Mouse (Mus musculus): ENCODE data around the gene Zfp715. TPM values are rescaled to one million over a fixed set of nuclear protein-coding genes. Genes with fewer than 3 reads are reported as not detected.

Zfp715 gene
- polyA plus RNA-seq (2015; fragmentation: Nextera tagmentation; extraction: Ambion mirVana) = 3.9 and 4.1 TPM in 2 replicates

DNA sequence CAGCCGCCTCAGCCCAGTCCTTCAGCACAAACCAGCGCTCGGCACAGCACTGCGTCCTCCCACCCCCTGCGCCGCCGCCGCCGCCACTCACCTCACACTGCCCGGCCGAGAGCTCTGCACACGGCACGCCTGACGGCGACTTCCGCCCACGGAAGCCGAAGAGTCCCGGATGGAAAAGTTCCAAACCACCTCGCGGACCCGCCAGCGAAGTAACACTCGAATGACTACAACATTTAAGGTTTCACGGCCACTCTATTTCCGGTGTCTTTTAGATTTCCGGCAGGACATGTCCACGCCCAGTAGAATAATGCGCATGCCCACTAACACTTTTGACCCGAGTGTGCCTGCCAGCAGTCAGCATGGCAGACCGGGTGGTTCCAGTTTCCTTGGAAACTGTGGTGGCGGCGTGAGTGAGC is at the start of gene Zfp715:
Gene Zfp715, minus strand, starts transcription at position 282 of the 416 bp plus-strand sequence.
- peak within 1 kb of the TSS; percentile 93 for H3K4me3 ChIP-seq (ENCODE audit: low read depth, low read length)
- TF ChIP-seq CTCF (IDR thresholded peaks at IDR 0.05; ENCODE audit: low read depth) (no peak), EP300 (IDR thresholded peaks at IDR 0.05; ENCODE audit: low read depth) (no peak)
- H3K4me1 ChIP-seq (ENCODE audit: insufficient read depth) = peaks cover 27% of the 10 kb centered on the region
- no peaks in the 10 kb centered on the region for H3K9me3 ChIP-seq (ENCODE audit: low read length)
- H3K36me3 ChIP-seq (replicated peaks; ENCODE audit: insufficient read depth, low read length) = peaks cover 15% of the 10 kb centered on the region; the same call in 1 of the 2 replicates
- under 1% methylated on average over 33 of the region's 33 CpGs for WGBS (ENCODE audit: insufficient replicate concordance)
- H3K27me3 ChIP-seq (ENCODE audit: insufficient read depth, low read length) = no peaks in the 10 kb centered on the region
- H3K4me2 ChIP-seq (ENCODE audit: low read depth, low read length) = peak within 1 kb of the TSS; percentile 96
- ATAC-seq (peak; percentile 96), DNase-seq (peak; percentile 92)
- H3K27ac ChIP-seq (ENCODE audit: low read depth) = peak within 1 kb of the TSS; percentile 96
- peak within 1 kb of the TSS; percentile 92 for H3K9ac ChIP-seq (replicated peaks)

DNA sequence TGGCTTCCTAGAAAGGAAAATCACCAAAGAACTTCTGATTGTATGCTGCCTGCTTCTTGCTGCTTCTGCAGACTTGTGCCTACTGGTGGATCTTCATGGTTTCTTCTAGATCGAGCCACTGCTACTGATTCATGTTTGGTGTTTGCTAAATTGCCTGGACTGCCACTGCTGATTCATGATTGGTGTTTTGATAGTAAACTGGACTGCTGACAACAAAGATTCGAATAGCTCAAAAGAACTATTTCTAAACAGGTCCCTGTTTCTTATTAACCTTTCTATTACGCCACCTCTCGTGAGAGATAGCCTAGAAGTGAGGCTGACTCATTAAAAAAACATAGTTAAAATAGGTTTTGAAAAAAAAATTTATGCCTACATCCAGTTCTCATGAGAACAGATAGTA is 48.9 kb upstream of the Zfp715 start:
- ATAC-seq (peak; percentile 67), DNase-seq (no peak)
- H3K27ac ChIP-seq (ENCODE audit: low read depth) = no peak overlapping the region
- no peaks in the 10 kb centered on the region for H3K27me3 ChIP-seq (ENCODE audit: insufficient read depth, low read length)
- no peaks in the 10 kb centered on the region for H3K36me3 ChIP-seq (replicated peaks; ENCODE audit: insufficient read depth, low read length)
- 0 out of 2 replicates have a peak, but pooled peaks cover 5% of the 10 kb centered on the region for H3K4me1 ChIP-seq (ENCODE audit: insufficient read depth)
- no peak overlapping the region for H3K4me2 ChIP-seq (ENCODE audit: low read depth, low read length)
- WGBS (ENCODE audit: insufficient replicate concordance) = 38% methylated on average over 4 of the region's 4 CpGs
- no peak overlapping the region for H3K4me3 ChIP-seq (ENCODE audit: low read depth, low read length)
- no peak overlapping the region for H3K9ac ChIP-seq (replicated peaks)
- TF ChIP-seq EP300 (IDR thresholded peaks at IDR 0.05; ENCODE audit: low read depth) = no peak
- TF ChIP-seq CTCF (IDR thresholded peaks at IDR 0.05; ENCODE audit: low read depth) = no peak
- no peaks in the 10 kb centered on the region for H3K9me3 ChIP-seq (ENCODE audit: low read length)

DNA sequence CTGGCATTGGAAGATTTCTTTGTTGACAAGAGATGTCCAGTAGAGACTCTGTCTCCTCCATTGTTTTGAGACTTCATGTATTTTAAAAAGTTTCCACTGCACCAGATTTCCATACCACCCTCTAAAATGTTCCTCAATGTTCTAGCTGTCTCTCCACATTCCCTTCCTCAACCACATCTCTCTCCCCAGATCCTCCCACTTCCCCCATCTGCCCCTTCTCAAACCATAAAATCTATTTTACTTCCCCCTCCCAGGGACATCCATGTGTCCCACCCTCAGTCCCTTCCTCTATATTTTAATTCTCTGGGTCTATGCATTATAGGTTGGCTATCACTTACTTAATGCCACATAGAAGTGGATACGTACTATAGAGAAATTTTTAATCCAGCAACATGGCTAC is 48.3 kb upstream of the Zfp715 start:
- H3K36me3 ChIP-seq (replicated peaks; ENCODE audit: insufficient read depth, low read length) = no peaks in the 10 kb centered on the region
- 80% methylated on average over 1 of the region's 1 CpGs for WGBS (ENCODE audit: insufficient replicate concordance)
- no peak overlapping the region for H3K4me3 ChIP-seq (ENCODE audit: low read depth, low read length)
- no peak overlapping the region for H3K4me2 ChIP-seq (ENCODE audit: low read depth, low read length)
- ATAC-seq (no peak), DNase-seq (no peak)
- 0 out of 2 replicates have a peak, but pooled peaks cover 5% of the 10 kb centered on the region for H3K4me1 ChIP-seq (ENCODE audit: insufficient read depth)
- H3K9ac ChIP-seq (replicated peaks) = no peak overlapping the region
- no peaks in the 10 kb centered on the region for H3K9me3 ChIP-seq (ENCODE audit: low read length)
- TF ChIP-seq CTCF (IDR thresholded peaks at IDR 0.05; ENCODE audit: low read depth) = no peak
- TF ChIP-seq EP300 (IDR thresholded peaks at IDR 0.05; ENCODE audit: low read depth) = no peak
- H3K27me3 ChIP-seq (ENCODE audit: insufficient read depth, low read length) = no peaks in the 10 kb centered on the region
- no peak overlapping the region for H3K27ac ChIP-seq (ENCODE audit: low read depth)

DNA sequence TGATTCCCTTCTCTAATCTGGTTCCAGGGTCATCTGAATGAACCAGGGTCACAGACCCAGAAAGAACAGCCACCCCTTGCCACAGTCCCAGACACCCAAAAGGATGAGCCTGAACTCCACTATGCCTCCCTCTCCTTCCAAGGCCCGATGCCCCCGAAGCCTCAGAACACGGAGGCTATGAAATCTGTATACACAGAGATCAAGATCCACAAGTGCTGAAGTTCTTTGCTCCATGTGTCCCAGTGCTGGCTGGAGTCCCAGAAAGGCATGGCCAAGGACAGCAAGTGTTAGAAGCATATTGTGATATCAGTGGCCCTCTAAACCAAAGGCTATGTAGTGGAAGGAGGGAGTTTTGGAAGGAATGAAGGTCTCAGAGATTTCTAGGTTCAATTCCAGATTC is 45.5 kb upstream of the Zfp715 start:
- Histone ChIP-seq H3K27me3 (ENCODE audit: insufficient read depth, low read length) (no peaks in the 10 kb centered on the region), H3K9me3 (ENCODE audit: low read length) (no peaks in the 10 kb centered on the region)

DNA sequence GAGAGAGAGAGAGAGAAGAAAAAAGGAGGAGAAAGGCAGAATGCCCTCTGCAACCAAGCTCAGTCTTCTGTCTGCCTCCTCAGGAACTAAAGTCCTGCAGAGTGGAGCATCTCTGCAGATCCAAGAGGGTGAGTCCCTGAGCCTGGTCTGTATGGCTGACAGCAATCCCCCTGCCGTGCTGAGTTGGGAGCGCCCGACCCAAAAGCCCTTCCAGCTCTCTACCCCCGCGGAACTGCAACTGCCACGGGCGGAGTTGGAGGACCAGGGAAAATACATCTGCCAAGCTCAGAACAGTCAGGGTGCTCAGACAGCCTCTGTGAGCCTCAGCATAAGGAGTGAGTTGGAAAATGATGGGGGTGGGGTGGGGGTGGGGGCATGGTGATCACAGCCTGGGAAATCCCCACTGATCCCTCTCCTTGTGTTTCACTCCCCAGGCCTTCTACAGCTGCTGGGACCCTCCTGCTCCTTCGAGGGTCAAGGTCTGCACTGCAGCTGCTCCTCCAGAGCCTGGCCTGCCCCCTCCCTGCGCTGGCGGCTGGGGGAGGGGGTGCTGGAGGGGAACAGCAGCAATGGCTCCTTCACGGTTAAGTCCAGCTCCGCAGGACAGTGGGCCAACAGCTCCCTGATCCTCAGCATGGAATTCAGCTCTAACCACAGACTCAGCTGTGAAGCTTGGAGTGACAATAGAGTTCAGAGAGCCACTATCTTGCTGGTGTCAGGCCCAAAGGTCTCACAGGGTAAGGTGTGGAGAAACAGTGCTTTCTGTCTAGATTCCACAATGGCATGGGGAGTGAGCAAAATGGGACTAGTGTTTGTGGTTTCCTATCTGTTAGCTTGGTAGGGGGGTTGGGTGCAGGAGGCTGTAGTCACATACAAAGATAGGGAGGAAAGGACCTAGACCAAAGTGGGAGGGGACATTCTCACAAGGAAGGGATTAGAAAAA is 42.1 kb upstream of the Zfp715 start:
- H3K36me3 ChIP-seq (replicated peaks; ENCODE audit: insufficient read depth, low read length) = no peaks in the 10 kb centered on the region
- 24% methylated on average over 12 of the region's 12 CpGs for WGBS (ENCODE audit: insufficient replicate concordance)
- H3K4me2 ChIP-seq (ENCODE audit: low read depth, low read length) = no peak overlapping the region
- H3K27me3 ChIP-seq (ENCODE audit: insufficient read depth, low read length) = no peaks in the 10 kb centered on the region
- no peak overlapping the region for H3K9ac ChIP-seq (replicated peaks)
- H3K9me3 ChIP-seq (ENCODE audit: low read length) = no peaks in the 10 kb centered on the region
- ATAC-seq (no peak), DNase-seq (no peak)
- no peak overlapping the region for H3K27ac ChIP-seq (ENCODE audit: low read depth)
- peaks cover 18% of the 10 kb centered on the region for H3K4me1 ChIP-seq (ENCODE audit: insufficient read depth)
- H3K4me3 ChIP-seq (ENCODE audit: low read depth, low read length) = no peak overlapping the region
- TF ChIP-seq EP300 (IDR thresholded peaks at IDR 0.05; ENCODE audit: low read depth) = no peak
- no peak for TF ChIP-seq CTCF (IDR thresholded peaks at IDR 0.05; ENCODE audit: low read depth)

More for the DNA sequence above, 45.5 kb upstream of the Zfp715 start:
- Histone ChIP-seq H3K4me3 (ENCODE audit: low read depth, low read length) (no peak overlapping the region), H3K9ac (replicated peaks) (no peak overlapping the region), H3K4me1 (ENCODE audit: insufficient read depth) (0 out of 2 replicates have a peak, but pooled peaks cover 5% of the 10 kb centered on the region), H3K4me2 (ENCODE audit: low read depth, low read length) (no peak overlapping the region), H3K36me3 (replicated peaks; ENCODE audit: insufficient read depth, low read length) (no peaks in the 10 kb centered on the region), H3K27ac (ENCODE audit: low read depth) (no peak overlapping the region)
- DNase-seq = peak; percentile 36
- ATAC-seq = no peak
- no peak for TF ChIP-seq EP300 (IDR thresholded peaks at IDR 0.05; ENCODE audit: low read depth)
- TF ChIP-seq CTCF (IDR thresholded peaks at IDR 0.05; ENCODE audit: low read depth) = no peak
- 55% methylated on average over 3 of the region's 3 CpGs for WGBS (ENCODE audit: insufficient replicate concordance)

DNA sequence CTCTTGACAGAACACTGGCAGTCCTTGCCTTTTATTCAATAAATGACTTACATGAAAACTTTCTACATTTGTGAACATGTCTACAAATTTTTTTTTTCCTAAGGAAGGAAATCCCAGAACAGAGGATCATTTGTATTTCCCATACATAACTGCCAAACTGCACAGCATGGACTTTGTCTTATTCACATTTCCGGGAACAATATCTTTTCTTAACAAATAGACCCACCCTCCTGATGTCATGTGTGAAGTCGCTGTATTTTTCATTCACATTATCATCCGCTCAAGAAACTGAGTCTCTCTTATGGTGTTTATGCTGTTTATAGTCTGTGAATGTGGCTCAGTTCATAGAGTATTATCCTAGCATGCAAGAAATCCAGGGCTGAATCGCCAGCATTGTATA is 40.7 kb upstream of the Zfp715 start:
- Histone ChIP-seq H3K4me3 (ENCODE audit: low read depth, low read length) (no peak overlapping the region), H3K9ac (replicated peaks) (no peak overlapping the region), H3K36me3 (replicated peaks; ENCODE audit: insufficient read depth, low read length) (no peaks in the 10 kb centered on the region), H3K4me1 (ENCODE audit: insufficient read depth) (peaks cover 18% of the 10 kb centered on the region), H3K9me3 (ENCODE audit: low read length) (no peaks in the 10 kb centered on the region), H3K27ac (ENCODE audit: low read depth) (peak overlapping the region; percentile 58), H3K4me2 (ENCODE audit: low read depth, low read length) (no peak overlapping the region), H3K27me3 (ENCODE audit: insufficient read depth, low read length) (no peaks in the 10 kb centered on the region)
- ATAC-seq (no peak), DNase-seq (no peak)
- TF ChIP-seq EP300 (IDR thresholded peaks at IDR 0.05; ENCODE audit: low read depth) = no peak
- TF ChIP-seq CTCF (IDR thresholded peaks at IDR 0.05; ENCODE audit: low read depth) = no peak
- WGBS (ENCODE audit: insufficient replicate concordance) = 54% methylated on average over 4 of the region's 4 CpGs

Data from liver, postnatal 0 days (tissue).